Mouse (Mus musculus): Measurements from ENCODE around the gene Grsf1.

GRCm38 (mm10) chr5:88627545-88627944 is 48.4 kb downstream of the Grsf1 start:
- no peak for TF ChIP-seq CTCF (IDR thresholded peaks at IDR 0.05; ENCODE audit: extremely low read depth, insufficient read depth, insufficient read length, insufficient replicate concordance)
- TF ChIP-seq POLR2A (IDR thresholded peaks at IDR 0.05; ENCODE audit: low read depth, low read length) = no peak
